Mouse (Mus musculus): ENCODE data around the gene Atxn7l1. TPM values are rescaled to one million over a fixed set of nuclear protein-coding genes. Genes with fewer than 3 reads are reported as not detected.

Atxn7l1 gene
- polyA plus RNA-seq, 1 experiment: 129 TPM

DNA sequence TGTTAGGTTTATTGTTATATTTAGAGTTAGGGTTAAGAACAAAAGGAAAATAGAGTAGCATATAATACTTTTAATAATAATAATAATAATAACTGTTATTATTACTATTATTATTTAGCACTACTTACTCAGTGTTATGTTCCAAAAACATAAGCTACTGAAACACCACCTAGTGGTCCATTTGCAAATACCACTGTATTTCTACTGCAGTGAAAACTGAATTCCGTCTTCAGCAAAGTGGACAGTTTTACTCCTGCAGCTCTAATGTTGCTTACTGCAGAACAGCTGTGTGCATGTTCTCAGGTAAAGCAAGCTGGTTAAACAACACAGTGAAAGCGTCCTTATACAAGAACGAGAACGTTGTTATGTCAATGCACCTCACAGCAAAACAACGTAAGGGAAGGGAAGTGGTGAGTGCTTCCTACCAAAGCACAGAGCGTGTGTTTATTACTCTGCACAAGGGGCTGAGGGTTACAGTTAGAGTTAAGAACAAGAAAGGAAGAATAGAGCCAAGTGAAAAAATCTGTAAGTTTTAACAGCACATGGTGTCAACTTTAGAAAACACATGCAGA is 264.2 kb downstream of the Atxn7l1 start:
- TF ChIP-seq CTCF (IDR thresholded peaks at IDR 0.05; ENCODE audit: borderline replicate concordance, control insufficient read depth, extremely low read depth, insufficient read depth, low read length, poor library complexity) (no peak), POLR2A (IDR thresholded peaks at IDR 0.05; ENCODE audit: control insufficient read depth, extremely low read depth, insufficient read depth, low read length, poor library complexity) (no peak)

More for the DNA sequence above, 264.2 kb downstream of the Atxn7l1 start:
- Histone ChIP-seq H3K4me1 (replicated peaks; ENCODE audit: control insufficient read depth, insufficient read depth, low read length) (no peaks in the 10 kb centered on the region), H3K36me3 (ENCODE audit: control insufficient read depth, insufficient read depth, low read length) (no peaks in the 10 kb centered on the region), H3K27ac (ENCODE audit: control insufficient read depth, insufficient read depth, low read length) (no peak overlapping the region), H3K27me3 (ENCODE audit: control insufficient read depth, insufficient read depth, low read length) (no peaks in the 10 kb centered on the region), H3K4me3 (ENCODE audit: control insufficient read depth, insufficient read depth, low read length) (no peak overlapping the region)
- DNase-seq: no peak
- WGBS: 13% methylated on average over 6 of the region's 6 CpGs

Other genes with a start within 250 kb of the Atxn7l1 start
- gene Sypl, start 193.8 kb upstream of the Atxn7l1 start, polyA plus RNA-seq (2012; rRNA removed): 44.8 and 62.4 TPM in 2 replicates
- 0.38 and 0.40 TPM in 2 replicates for gene Cdhr3, start 54.8 kb upstream of the Atxn7l1 start, polyA plus RNA-seq (2012; rRNA removed)
- not detected in 2 replicates for gene Efcab10, start 247.2 kb downstream of the Atxn7l1 start, polyA plus RNA-seq (2012; rRNA removed)